Mouse (Mus musculus) liver, embryonic 14.5 days (tissue): ENCODE measurements around the gene Ankrd11.

Experiments used
- CTCF ChIP-seq: IDR thresholded peaks from 2 replicates; pipeline ENCODE4 v1.5.1; 2016; ENCODE audit warnings: antibody characterized with exemption, low read depth, control low read depth
- EP300 ChIP-seq: IDR thresholded peaks from 2 replicates; pipeline ENCODE4 v1.6.1; 2016; ENCODE audit warnings: antibody characterized with exemption, low read depth

DNA sequence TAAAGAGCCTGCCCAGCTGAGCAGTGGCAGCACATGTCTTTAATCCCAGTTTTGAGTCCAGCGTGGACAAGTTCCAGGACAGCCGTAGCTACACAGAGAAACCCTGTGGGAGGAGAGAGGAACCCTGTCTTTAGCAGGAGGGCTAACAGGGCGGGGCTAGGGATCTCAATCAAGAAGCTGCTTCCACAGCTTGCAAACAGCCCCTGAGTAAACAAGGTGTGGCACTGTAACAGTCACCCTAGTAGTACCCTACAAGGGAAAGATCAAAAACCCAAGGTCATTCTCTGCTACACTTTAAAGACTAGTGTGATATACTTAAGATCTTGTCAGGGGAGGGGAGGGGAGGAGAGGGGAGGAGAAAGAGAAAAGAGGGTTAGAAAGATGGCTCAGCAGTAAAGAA, 5.1 kb downstream of the Ankrd11 start:
- no peak for TF ChIP-seq CTCF
- no peak for TF ChIP-seq EP300
